Mouse (Mus musculus) adrenal gland, adult 2 months (tissue): ENCODE data around the gene Pif1. TPM values are rescaled to one million over a fixed set of nuclear protein-coding genes. Genes with fewer than 3 reads are reported as not detected.

Source experiments
- DNase-seq: peaks from one replicate; pipeline ENCODE4 v3.0.0; 2021
- polyA plus RNA-seq: library from polyadenylated mRNA; depleted of rRNA; stranded (reverse); fragments of >200 nt; gene quantifications from 2 replicates; pipeline ENCODE4 v1.2.3, GENCODE M21; 2012; rRNA removed
- total RNA-seq, 2 experiments: library from RNA; stranded (reverse); gene quantifications; 2 replicates each; pipeline ENCODE4 v1.2.3; 2021

Gene Pif1
- total and polyA plus RNA-seq, 3 experiments, result 0.29 to 0.45 (median 0.42) TPM

- no peak for DNase-seq
Observed at GRCm38 (mm10) chr9:65639065-65639464, 52.1 kb downstream of the Pif1 start.

DNA sequence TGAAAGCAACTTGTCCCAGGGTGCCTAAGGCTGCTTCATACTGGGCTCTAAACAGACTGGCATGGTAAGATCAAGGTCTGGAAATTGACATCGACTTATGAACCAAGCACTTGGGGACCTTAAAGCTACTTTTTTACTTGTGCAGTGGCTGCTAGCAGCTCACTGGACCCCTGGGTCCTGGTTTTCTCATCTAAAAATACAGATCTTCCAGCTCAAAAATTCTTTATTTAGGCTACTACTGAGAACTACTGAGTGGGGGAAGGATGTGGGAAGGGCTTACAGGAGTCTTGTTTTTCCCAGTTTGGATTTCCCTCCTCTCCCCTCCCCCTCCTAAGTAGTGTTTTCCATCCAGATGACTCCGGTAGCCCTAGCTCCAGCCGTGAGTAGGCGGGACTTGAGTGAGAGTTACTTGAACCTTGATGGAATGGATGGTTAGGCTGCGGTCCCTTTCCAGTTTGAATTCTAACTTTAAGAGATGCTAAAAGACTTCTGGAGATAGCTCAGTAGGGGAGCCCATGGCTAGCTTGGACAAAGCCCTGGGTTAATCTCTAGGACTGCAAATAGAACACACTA is 54.0 kb downstream of the Pif1 start:
- no peak for DNase-seq

- no peak for DNase-seq
Observed at GRCm38 (mm10) chr9:65641446-65642052, 54.6 kb downstream of the Pif1 start.

DNA sequence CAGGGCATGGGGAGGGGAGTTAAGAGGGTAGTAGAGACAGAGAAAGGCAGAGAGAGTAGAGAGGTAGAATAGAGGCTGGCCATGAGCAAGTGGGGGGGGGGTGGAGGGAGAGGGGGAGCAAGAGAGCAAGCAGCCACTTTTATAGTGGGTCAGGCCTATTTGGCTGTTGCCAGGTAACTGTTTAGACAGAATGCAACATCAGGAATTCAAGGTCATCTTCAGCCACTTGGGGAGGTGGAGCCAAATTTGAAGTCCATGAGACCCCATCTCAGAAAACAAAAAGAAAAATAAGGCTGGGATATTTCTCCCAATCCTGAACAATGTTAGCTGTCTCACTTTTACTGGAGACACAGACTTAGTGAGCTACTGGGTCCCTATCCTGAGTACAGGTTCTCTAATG is 55.6 kb downstream of the Pif1 start:
- no peak for DNase-seq

DNA sequence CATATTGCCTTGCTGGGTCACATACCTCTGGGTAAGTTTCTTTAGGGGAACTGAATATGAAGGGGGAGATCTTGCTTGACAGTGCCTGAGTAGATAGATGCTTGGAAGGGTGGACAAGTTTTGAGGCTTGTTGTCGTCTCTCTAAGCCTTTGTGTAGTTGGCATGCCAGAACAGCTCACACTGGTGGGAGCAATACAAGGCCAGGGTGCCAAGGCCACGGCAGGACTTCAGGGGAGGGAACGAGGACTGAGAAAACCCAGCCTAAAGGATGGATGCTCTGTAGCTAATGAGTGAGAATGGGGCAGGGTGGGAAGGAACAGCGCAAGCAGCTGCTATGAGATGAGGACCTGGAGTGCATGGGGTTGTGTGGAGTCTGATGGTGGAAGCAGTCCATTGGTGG is 58.0 kb downstream of the Pif1 start:
- peak; percentile 70 for DNase-seq

Other genes with a start within 250 kb of the Pif1 start
- gene Pdcd7, start 241.1 kb upstream of the Pif1 start, total RNA-seq, result 10 to 100 TPM; 14.2 to 16.8 TPM
- gene Pdcd7, start 241.1 kb upstream of the Pif1 start, polyA plus RNA-seq, result 22.7 and 31.9 TPM in 2 replicates
- under 1 TPM; 0.45 to 0.84 TPM for gene Ubap1l, start 226.1 kb upstream of the Pif1 start, total RNA-seq
- 0.73 and 1.3 TPM in 2 replicates for gene Ubap1l, start 226.1 kb upstream of the Pif1 start, polyA plus RNA-seq
- under 1 TPM in 1 of 2 experiments, not detected in 1; 0.97 TPM for gene Kbtbd13, start 195.5 kb upstream of the Pif1 start, total RNA-seq
- 0.44 and 0.77 TPM in 2 replicates for gene Kbtbd13, start 195.5 kb upstream of the Pif1 start, polyA plus RNA-seq
- gene Rasl12, start 188.7 kb upstream of the Pif1 start, total RNA-seq, result 10 to 100 TPM in 1 of 2 experiments, 1 to 10 TPM in 1; 7.5 to 20.4 TPM
- 19.2 and 23.2 TPM in 2 replicates for gene Rasl12, start 188.7 kb upstream of the Pif1 start, polyA plus RNA-seq
- gene Slc51b, start 164.2 kb upstream of the Pif1 start, total RNA-seq, result under 1 TPM in 1 of 2 experiments, not detected in 1; 0.43 TPM
- gene Slc51b, start 164.2 kb upstream of the Pif1 start, polyA plus RNA-seq, result not detected in 2 replicates
- gene Mtfmt, start 151.4 kb upstream of the Pif1 start, total RNA-seq, result 10 to 100 TPM; 11.0 to 16.6 TPM
- 6.5 and 7.0 TPM in 2 replicates for gene Mtfmt, start 151.4 kb upstream of the Pif1 start, polyA plus RNA-seq
- 10 to 100 TPM; 47.7 to 73.6 TPM for gene Spg21, start 126.2 kb upstream of the Pif1 start, total RNA-seq
- 16.2 and 22.4 TPM in 2 replicates for gene Spg21, start 126.2 kb upstream of the Pif1 start, polyA plus RNA-seq
- 1 to 10 TPM in 1 of 2 experiments, under 1 TPM in 1; 0.32 to 3.3 TPM for gene Ankdd1a, start 67.0 kb upstream of the Pif1 start, total RNA-seq
- 0.45 and 0.98 TPM in 2 replicates for gene Ankdd1a, start 67.0 kb upstream of the Pif1 start, polyA plus RNA-seq
- 10 to 100 TPM; 49.9 to 61.0 TPM for gene Plekho2, start 7.1 kb upstream of the Pif1 start, total RNA-seq
- 48.8 and 61.6 TPM in 2 replicates for gene Plekho2, start 7.1 kb upstream of the Pif1 start, polyA plus RNA-seq
- gene Rbpms2, start 42.5 kb downstream of the Pif1 start, total RNA-seq, result 10 to 100 TPM; 63.1 to 85.0 TPM
- 125 and 154 TPM in 2 replicates for gene Rbpms2, start 42.5 kb downstream of the Pif1 start, polyA plus RNA-seq
- gene Oaz2, start 80.8 kb downstream of the Pif1 start, total RNA-seq, result 100 to 1,000 TPM; 101 to 156 TPM
- 172 and 201 TPM in 2 replicates for gene Oaz2, start 80.8 kb downstream of the Pif1 start, polyA plus RNA-seq
- 10 to 100 TPM; 23.9 to 33.2 TPM for gene Zfp609, start 240.4 kb downstream of the Pif1 start, total RNA-seq
- gene Zfp609, start 240.4 kb downstream of the Pif1 start, polyA plus RNA-seq, result 6.2 and 9.3 TPM in 2 replicates